ENCODE assay signal across 9 mouse cellular contexts in the genomic region with DNA sequence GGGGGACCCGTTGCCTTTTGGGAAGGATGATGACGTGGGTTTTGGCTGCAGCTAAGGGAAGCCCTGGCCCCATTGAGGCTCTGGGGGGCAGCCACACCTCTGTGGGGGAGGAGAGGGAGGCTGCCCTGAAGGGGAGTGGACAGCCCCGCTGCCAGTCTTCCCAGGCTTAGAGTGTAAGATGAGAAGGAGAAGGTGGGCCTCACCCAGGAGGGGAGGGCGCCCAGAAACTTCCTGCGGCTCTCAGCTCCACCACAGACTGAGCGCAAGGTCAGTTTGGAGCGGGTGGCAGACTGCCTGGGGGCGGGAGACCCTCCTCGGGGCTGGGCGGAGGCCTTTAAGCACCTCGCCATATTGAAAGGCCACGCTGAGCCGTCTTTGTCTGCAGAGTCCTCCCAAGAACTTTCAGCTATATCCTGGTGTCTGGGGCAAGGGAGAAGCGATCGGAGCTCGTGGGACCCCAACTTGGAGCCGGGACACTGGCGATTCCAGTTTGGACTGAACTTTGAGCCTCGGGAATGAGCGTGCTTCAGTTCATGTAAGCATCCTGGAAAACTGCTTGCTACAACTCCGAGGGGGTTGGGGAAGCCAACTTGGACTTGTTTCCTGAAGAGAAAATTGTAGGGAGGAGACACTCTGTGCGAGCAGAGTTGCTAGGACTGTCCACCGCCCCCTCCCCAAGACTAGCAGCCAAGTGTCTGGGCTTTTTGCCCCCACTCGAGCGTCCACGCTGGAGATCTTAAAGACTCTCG. TPM values are rescaled to one million over a fixed set of nuclear protein-coding genes. Genes with fewer than 3 reads are reported as not detected.
DNase-seq lines count a peak whose midpoint lies in the region; ATAC-seq and TF ChIP-seq lines count a peak whose summit lies in the region.
"Had no signal": no experiment of that assay in that cellular context is flagged by ENCODE, and none has a peak within 500 bp of the region (broad histone marks: within the 10 kb centered on the region; RNA-seq: fewer than 3 reads in every experiment).

No protein-coding gene starts in this region.

- H3K4me2 ChIP-seq in heart, postnatal 0 days (ENCODE audit: low read depth, low read length), result peak overlapping the region; percentile 95
- H3K4me2 ChIP-seq in stomach, embryonic 15.5 days, result peak overlapping the region; percentile 72

- peaks cover 42% of the 10 kb centered on the region for H3K36me3 ChIP-seq in forebrain, embryonic 10.5 days (replicated peaks)
- H3K36me3 ChIP-seq in heart, postnatal 0 days (replicated peaks; ENCODE audit: control insufficient read depth, insufficient read depth, low read length), result peaks cover 16% of the 10 kb centered on the region
- H3K36me3 ChIP-seq in megakaryocyte, embryonic 14.5 days (replicated peaks; ENCODE audit: low read length), result peaks cover 31% of the 10 kb centered on the region
- H3K36me3 ChIP-seq in stomach, embryonic 15.5 days, result peaks cover 5% of the 10 kb centered on the region

- H3K4me1 ChIP-seq in forebrain, embryonic 10.5 days, result peaks cover 79% of the 10 kb centered on the region
- H3K4me1 ChIP-seq in heart, postnatal 0 days (ENCODE audit: control insufficient read depth, insufficient read depth), result peaks cover 47% of the 10 kb centered on the region
- H3K4me1 ChIP-seq in megakaryocyte, embryonic 14.5 days, result peaks cover 74% of the 10 kb centered on the region
- peaks cover 46% of the 10 kb centered on the region for H3K4me1 ChIP-seq in stomach, embryonic 15.5 days

- TF ChIP-seq EP300 in heart, postnatal 0 days (IDR thresholded peaks at IDR 0.05; ENCODE audit: low read depth), result no peak

- H3K9me3 ChIP-seq in forebrain, embryonic 10.5 days, result peaks cover 6% of the 10 kb centered on the region; the same call in 1 of the 2 replicates
- H3K9me3 ChIP-seq in heart, postnatal 0 days (replicated peaks; ENCODE audit: control insufficient read depth, low read length), result no peaks in the 10 kb centered on the region
- no peaks in the 10 kb centered on the region for H3K9me3 ChIP-seq in megakaryocyte, embryonic 14.5 days
- H3K9me3 ChIP-seq in stomach, embryonic 15.5 days, result no peaks in the 10 kb centered on the region

- peak overlapping the region; percentile 93 for H3K27ac ChIP-seq in forebrain, embryonic 10.5 days
- peak overlapping the region; percentile 93 for H3K27ac ChIP-seq in heart, postnatal 0 days (ENCODE audit: low read depth)
- H3K27ac ChIP-seq in stomach, embryonic 15.5 days, result peak overlapping the region; percentile 88

- WGBS in forebrain, embryonic 10.5 days, result 1% methylated on average over 27 of the region's 27 CpGs
- under 1% methylated on average over 26 of the region's 27 CpGs for WGBS in heart, postnatal 0 days
- under 1% methylated on average over 27 of the region's 27 CpGs for WGBS in stomach, embryonic 15.5 days

- H3K27me3 ChIP-seq in forebrain, embryonic 10.5 days (ENCODE audit: poor library complexity, severe bottlenecking), result no peaks in the 10 kb centered on the region
- H3K27me3 ChIP-seq in heart, postnatal 0 days (ENCODE audit: control insufficient read depth, insufficient read depth, low read length), result no peaks in the 10 kb centered on the region
- H3K27me3 ChIP-seq in megakaryocyte, embryonic 14.5 days (replicated peaks), result peaks cover 4% of the 10 kb centered on the region
- H3K27me3 ChIP-seq in stomach, embryonic 15.5 days (replicated peaks), result no peaks in the 10 kb centered on the region

- no peak for TF ChIP-seq CTCF in heart, postnatal 0 days (IDR thresholded peaks at IDR 0.05; ENCODE audit: low read depth)

- DNase-seq in right cerebral cortex, postnatal 4 days, result peak; percentile 40
- no peak for DNase-seq in right cerebral cortex, adult 2 months (ENCODE audit: low spot score in 2 of 2)
- DNase-seq in forebrain, embryonic 10.5 days (ENCODE audit: extremely low spot score, low spot score), result peak; percentile 77
- peak; percentile 91 for DNase-seq in heart, postnatal 0 days (ENCODE audit: low spot score)
- peak; percentile 72 to 86 for DNase-seq in kidney, postnatal 25 days
- DNase-seq in frontal cortex, postnatal 36 days (ENCODE audit: low spot score in 2 of 2), result no peak

- H3K9ac ChIP-seq in heart, postnatal 0 days (replicated peaks; ENCODE audit: low read depth, low read length), result peak overlapping the region; percentile 79
- peak overlapping the region; percentile 48 for H3K9ac ChIP-seq in stomach, embryonic 15.5 days

- peak; percentile 95 for ATAC-seq in heart, postnatal 0 days (ENCODE audit: insufficient read depth, low read depth)
- ATAC-seq in stomach, embryonic 15.5 days (ENCODE audit: insufficient read depth, low FRiP score, low read depth), result peak; percentile 93

- H3K4me3 ChIP-seq in forebrain, embryonic 10.5 days, result peak overlapping the region; percentile 69
- peak overlapping the region; percentile 71 for H3K4me3 ChIP-seq in heart, postnatal 0 days (ENCODE audit: low read depth, low read length)
- peak overlapping the region; percentile 92 for H3K4me3 ChIP-seq in megakaryocyte, embryonic 14.5 days (replicated peaks)
- H3K4me3 ChIP-seq in stomach, embryonic 15.5 days (replicated peaks), result peak overlapping the region; percentile 46

RNA-seq across cellular contexts. Expression of gene Ccdc8, which starts 1.3 kb away (rescaled TPM):
- polyA plus RNA-seq in forebrain, embryonic 10.5 days (2016; fragmentation: Nextera tagmentation; extraction: Ambion mirVana), result 7.8 and 8.9 TPM in 2 replicates
- 30.8 and 31.2 TPM in 2 replicates for total RNA-seq in heart, postnatal 0 days (2014; rRNA removed; ENCODE audit: low replicate concordance)
- 10.0 and 11.7 TPM in 2 replicates for polyA plus RNA-seq in heart, postnatal 0 days (2015; fragmentation: Nextera tagmentation; extraction: Ambion mirVana)
- 2.9 and 5.3 TPM in 2 replicates for polyA plus RNA-seq in megakaryocyte, embryonic 14.5 days (2012; ENCODE audit: insufficient read depth, low replicate concordance)
- polyA plus RNA-seq in stomach, embryonic 15.5 days (2015; fragmentation: Nextera tagmentation; extraction: Ambion mirVana), result 29.4 and 33.3 TPM in 2 replicates
- total RNA-seq: neutrophil, adult 5-6 weeks had no signal

RNA-seq across cellular contexts. Expression of gene Gm42372, which starts 10.9 kb away (rescaled TPM):
- polyA plus RNA-seq in forebrain, embryonic 10.5 days (2016; fragmentation: Nextera tagmentation; extraction: Ambion mirVana), result 1.2 and 1.4 TPM in 2 replicates
- not detected in 2 replicates for total RNA-seq in heart, postnatal 0 days (2014; rRNA removed; ENCODE audit: low replicate concordance)
- polyA plus RNA-seq in heart, postnatal 0 days (2015; fragmentation: Nextera tagmentation; extraction: Ambion mirVana), result not detected in 2 replicates
- 0.06 and 1.4 TPM in 2 replicates for polyA plus RNA-seq in megakaryocyte, embryonic 14.5 days (2012; ENCODE audit: insufficient read depth, low replicate concordance)
- 0.31 and 0.34 TPM in 2 replicates for polyA plus RNA-seq in stomach, embryonic 15.5 days (2015; fragmentation: Nextera tagmentation; extraction: Ambion mirVana)

RNA-seq across cellular contexts. Expression of gene Ppp5c, which starts 33.9 kb away (rescaled TPM):
- polyA plus RNA-seq in forebrain, embryonic 10.5 days (2016; fragmentation: Nextera tagmentation; extraction: Ambion mirVana), result 149 and 150 TPM in 2 replicates
- 55.0 and 68.0 TPM in 2 replicates for total RNA-seq in heart, postnatal 0 days (2014; rRNA removed; ENCODE audit: low replicate concordance)
- polyA plus RNA-seq in heart, postnatal 0 days (2015; fragmentation: Nextera tagmentation; extraction: Ambion mirVana), result 88.5 and 93.6 TPM in 2 replicates
- 55.6 and 70.0 TPM in 2 replicates for polyA plus RNA-seq in megakaryocyte, embryonic 14.5 days (2012; ENCODE audit: insufficient read depth, low replicate concordance)
- polyA plus RNA-seq in stomach, embryonic 15.5 days (2015; fragmentation: Nextera tagmentation; extraction: Ambion mirVana), result 92.9 and 95.7 TPM in 2 replicates

RNA-seq across cellular contexts. Expression of gene Pnmal1, which starts 34.3 kb away (rescaled TPM):
- polyA plus RNA-seq in forebrain, embryonic 10.5 days (2016; fragmentation: Nextera tagmentation; extraction: Ambion mirVana), result 7.3 and 9.3 TPM in 2 replicates
- 0.08 TPM in 1 of 2 replicates, not detected in the other for total RNA-seq in heart, postnatal 0 days (2014; rRNA removed; ENCODE audit: low replicate concordance)
- polyA plus RNA-seq in heart, postnatal 0 days (2015; fragmentation: Nextera tagmentation; extraction: Ambion mirVana), result 0.04 TPM in 2 replicates
- not detected in 2 replicates for polyA plus RNA-seq in megakaryocyte, embryonic 14.5 days (2012; ENCODE audit: insufficient read depth, low replicate concordance)
- 2.9 and 3.6 TPM in 2 replicates for polyA plus RNA-seq in stomach, embryonic 15.5 days (2015; fragmentation: Nextera tagmentation; extraction: Ambion mirVana)
- total RNA-seq: neutrophil, adult 5-6 weeks had no signal

RNA-seq across cellular contexts. Expression of gene Pnmal2, which starts 49.3 kb away (rescaled TPM):
- polyA plus RNA-seq in forebrain, embryonic 10.5 days (2016; fragmentation: Nextera tagmentation; extraction: Ambion mirVana), result 4.3 and 6.8 TPM in 2 replicates
- total RNA-seq in heart, postnatal 0 days (2014; rRNA removed; ENCODE audit: low replicate concordance), result 2.9 and 4.0 TPM in 2 replicates
- polyA plus RNA-seq in heart, postnatal 0 days (2015; fragmentation: Nextera tagmentation; extraction: Ambion mirVana), result 3.0 and 3.4 TPM in 2 replicates
- not detected in 2 replicates for polyA plus RNA-seq in megakaryocyte, embryonic 14.5 days (2012; ENCODE audit: insufficient read depth, low replicate concordance)
- polyA plus RNA-seq in stomach, embryonic 15.5 days (2015; fragmentation: Nextera tagmentation; extraction: Ambion mirVana), result 10.2 and 12.7 TPM in 2 replicates
- total RNA-seq: neutrophil, adult 5-6 weeks had no signal

Comparison
In these comparisons a context has a peak if more than half of its experiments do, and no peak if none do; other contexts are left out.
1. DNase-seq: peak in right cerebral cortex, postnatal 4 days (single experiment), forebrain, embryonic 10.5 days (single experiment), heart, postnatal 0 days (single experiment) and kidney, postnatal 25 days (2 of 2); none in right cerebral cortex, adult 2 months (0 of 2) and frontal cortex, postnatal 36 days (0 of 2).
2. Peak in every context shown above with its lines, with median percentiles within 50 percentile points of each other: H3K27ac ChIP-seq and H3K4me3 ChIP-seq.